Mouse (Mus musculus): ENCODE data around the gene Rplp2. TPM values are rescaled to one million over a fixed set of nuclear protein-coding genes. Genes with fewer than 3 reads are reported as not detected.
"Not testable (repeated sequence)": the region's sequence is repeated elsewhere in the genome, so short reads cannot be mapped to it uniquely, and the experiment has no call there.

Gene Rplp2
- total RNA-seq (2015): 2,968 and 3,129 TPM in 2 replicates
- 2,070 and 2,265 TPM in 2 replicates for total RNA-seq (2017)

GRCm38 (mm10) chr7:141447110-141447991 is at the start of gene Rplp2:
Rplp2 (plus strand) TSS chr7:141447370.
- ATAC-seq (replicated peaks; ENCODE audit: poor library complexity): peak; percentile 76

GRCm38 (mm10) chr7:141403305-141403704 is 43.9 kb upstream of the Rplp2 start:
- ATAC-seq (replicated peaks; ENCODE audit: poor library complexity): peak; percentile 97

- no peak for ATAC-seq (replicated peaks; ENCODE audit: poor library complexity)
Observed at GRCm38 (mm10) chr7:141405466-141405865, 41.7 kb upstream of the Rplp2 start.

- ATAC-seq (replicated peaks; ENCODE audit: poor library complexity): not testable (repeated sequence)
Observed at GRCm38 (mm10) chr7:141407670-141408069, 39.5 kb upstream of the Rplp2 start.

GRCm38 (mm10) chr7:141408833-141409232 is 38.3 kb upstream of the Rplp2 start:
- peak; percentile 93 for ATAC-seq (replicated peaks; ENCODE audit: poor library complexity)

- no peak for ATAC-seq (replicated peaks; ENCODE audit: poor library complexity)
Observed at GRCm38 (mm10) chr7:141410631-141411030, 36.5 kb upstream of the Rplp2 start.

GRCm38 (mm10) chr7:141411667-141412066 is 35.5 kb upstream of the Rplp2 start:
- ATAC-seq (replicated peaks; ENCODE audit: poor library complexity): no peak

GRCm38 (mm10) chr7:141413331-141413730 is 33.8 kb upstream of the Rplp2 start:
- no peak for ATAC-seq (replicated peaks; ENCODE audit: poor library complexity)

- ATAC-seq (replicated peaks; ENCODE audit: poor library complexity): peak; percentile 88
Observed at GRCm38 (mm10) chr7:141413809-141414584, 33.2 kb upstream of the Rplp2 start, which contains the start of gene Gatd1. Gatd1 (minus strand) TSS chr7:141414136.

GRCm38 (mm10) chr7:141416144-141416841 is 30.9 kb upstream of the Rplp2 start:
- no peak for ATAC-seq (replicated peaks; ENCODE audit: poor library complexity)

GRCm38 (mm10) chr7:141417731-141418681 is 29.2 kb upstream of the Rplp2 start:
- ATAC-seq (replicated peaks; ENCODE audit: poor library complexity): no peak

- no peak for ATAC-seq (replicated peaks; ENCODE audit: poor library complexity)
Observed at GRCm38 (mm10) chr7:141418970-141419369, 28.2 kb upstream of the Rplp2 start.

GRCm38 (mm10) chr7:141420030-141420702 is 27.0 kb upstream of the Rplp2 start:
- ATAC-seq (replicated peaks; ENCODE audit: poor library complexity): no peak

GRCm38 (mm10) chr7:141423811-141424210 is 23.4 kb upstream of the Rplp2 start:
- ATAC-seq (replicated peaks; ENCODE audit: poor library complexity): no peak

- ATAC-seq (replicated peaks; ENCODE audit: poor library complexity): peak; percentile 41; the same call in 1 of the 2 replicates
Observed at GRCm38 (mm10) chr7:141426948-141427730, 20.0 kb upstream of the Rplp2 start.

- ATAC-seq (replicated peaks; ENCODE audit: poor library complexity): no peak
Observed at GRCm38 (mm10) chr7:141428701-141429100, 18.5 kb upstream of the Rplp2 start.

GRCm38 (mm10) chr7:141429310-141429709 is 17.9 kb upstream of the Rplp2 start, which contains the start of gene Cend1:
Cend1 (minus strand) TSS chr7:141429491.
- ATAC-seq (replicated peaks; ENCODE audit: poor library complexity): peak; percentile 34; the same call in 1 of the 2 replicates

- no peak for ATAC-seq (replicated peaks; ENCODE audit: poor library complexity)
Observed at GRCm38 (mm10) chr7:141429840-141430584, 17.2 kb upstream of the Rplp2 start.

All from megakaryocyte progenitor cell, adult 5-6 weeks (primary cell).